Mouse (Mus musculus) lung, postnatal 4 days (tissue): ENCODE measurements around the gene Tesc.

ENCODE experiments used
- DNase-seq, 2 experiments: peaks; one replicate each; pipeline ENCODE4 v3.0.0; 2021

The Tesc gene

GRCm38 (mm10) chr5:118027698-118028190 lies at the start of gene Tesc:
Gene Tesc, plus strand, starts transcription at chr5:118027743.
- peak; percentile 13 to 29 for DNase-seq

- DNase-seq = no peak
Observed at GRCm38 (mm10) chr5:117978159-117978697, 49.3 kb upstream of the Tesc start.

GRCm38 (mm10) chr5:117979082-117979481 lies 48.5 kb upstream of the Tesc start:
- DNase-seq = no peak

GRCm38 (mm10) chr5:117980921-117981320 lies 46.6 kb upstream of the Tesc start:
- DNase-seq = no peak

- DNase-seq = no peak
Observed at GRCm38 (mm10) chr5:117981943-117982342, 45.6 kb upstream of the Tesc start.

GRCm38 (mm10) chr5:117986327-117986726 lies 41.2 kb upstream of the Tesc start:
- no peak for DNase-seq

- no peak for DNase-seq
Observed at GRCm38 (mm10) chr5:117987891-117988290, 39.7 kb upstream of the Tesc start.

GRCm38 (mm10) chr5:117988367-117988766 lies 39.2 kb upstream of the Tesc start:
- DNase-seq = no peak

- DNase-seq = no peak
Observed at GRCm38 (mm10) chr5:117989773-117990172, 37.8 kb upstream of the Tesc start.

GRCm38 (mm10) chr5:117990957-117991356 lies 36.6 kb upstream of the Tesc start:
- no peak for DNase-seq

- no peak for DNase-seq
Observed at GRCm38 (mm10) chr5:117993550-117993949, 34.0 kb upstream of the Tesc start.

- no peak for DNase-seq
Observed at GRCm38 (mm10) chr5:117995372-117995901, 32.1 kb upstream of the Tesc start.

GRCm38 (mm10) chr5:117995911-117996310 lies 31.6 kb upstream of the Tesc start:
- DNase-seq = no peak

- DNase-seq = no peak
Observed at GRCm38 (mm10) chr5:117996581-117996980, 31.0 kb upstream of the Tesc start.

- DNase-seq = no peak
Observed at GRCm38 (mm10) chr5:117997434-117997970, 30.0 kb upstream of the Tesc start.

GRCm38 (mm10) chr5:117999061-117999460 lies 28.5 kb upstream of the Tesc start:
- DNase-seq = no peak

GRCm38 (mm10) chr5:117999584-117999983 lies 28.0 kb upstream of the Tesc start:
- no peak for DNase-seq

- peak; percentile 57 to 66 for DNase-seq
Observed at GRCm38 (mm10) chr5:118002059-118002458, 25.5 kb upstream of the Tesc start.

- peak; percentile 42 to 62 for DNase-seq
Observed at GRCm38 (mm10) chr5:118004619-118005018, 22.9 kb upstream of the Tesc start.

- DNase-seq = no peak
Observed at GRCm38 (mm10) chr5:118005728-118006127, 21.8 kb upstream of the Tesc start.

GRCm38 (mm10) chr5:118008344-118008743 lies 19.2 kb upstream of the Tesc start:
- no peak for DNase-seq

GRCm38 (mm10) chr5:118010872-118011271 lies 16.7 kb upstream of the Tesc start:
- no peak for DNase-seq

- DNase-seq = no peak
Observed at GRCm38 (mm10) chr5:118011796-118012195, 15.7 kb upstream of the Tesc start.

- DNase-seq = peak in 1 of 2 experiments; percentile 59
Observed at GRCm38 (mm10) chr5:118015028-118015427, 12.5 kb upstream of the Tesc start.

- no peak for DNase-seq
Observed at GRCm38 (mm10) chr5:118015669-118016068, 11.9 kb upstream of the Tesc start.
